Mouse (Mus musculus): Measurements from ENCODE around the gene Cd4. TPM values are rescaled to one million over a fixed set of nuclear protein-coding genes. Genes with fewer than 3 reads are reported as not detected.

Gene Cd4
- polyA plus RNA-seq, 1 experiment from 2014 or later, result not detected

GRCm38 (mm10) chr6:124862406-124863124, 25.5 kb downstream of the Cd4 start:
- H3K4me3 ChIP-seq (ENCODE audit: low read depth, low read length), result 0 out of 2 replicates have a peak overlapping the region, but pooled peaks have one; percentile 54
- DNase-seq (ENCODE audit: low spot score) (no peak), ATAC-seq (replicated peaks; ENCODE audit: low FRiP score) (no peak)
- H3K4me1 ChIP-seq (replicated peaks; ENCODE audit: control insufficient read depth, insufficient read depth, low read length), result peaks cover 4% of the 10 kb centered on the region; the same call in 1 of the 2 replicates
- no peak overlapping the region for H3K9ac ChIP-seq (ENCODE audit: low read depth, low read length)
- H3K27me3 ChIP-seq (replicated peaks; ENCODE audit: control insufficient read depth, insufficient read depth, low read length), result peaks cover 86% of the 10 kb centered on the region
- no peaks in the 10 kb centered on the region for H3K9me3 ChIP-seq (ENCODE audit: control insufficient read depth, low read length)
- H3K4me2 ChIP-seq, result peak overlapping the region; percentile 88
- no peaks in the 10 kb centered on the region for H3K36me3 ChIP-seq (ENCODE audit: control insufficient read depth, insufficient read depth, low read length)
- 11% methylated on average over 8 of the region's 8 CpGs for WGBS
- H3K27ac ChIP-seq (ENCODE audit: low read depth, low read length), result no peak overlapping the region

GRCm38 (mm10) chr6:124861802-124862201, 26.2 kb downstream of the Cd4 start:
- no peaks in the 10 kb centered on the region for H3K36me3 ChIP-seq (ENCODE audit: control insufficient read depth, insufficient read depth, low read length)
- no peak overlapping the region for H3K9ac ChIP-seq (ENCODE audit: low read depth, low read length)
- H3K27me3 ChIP-seq (replicated peaks; ENCODE audit: control insufficient read depth, insufficient read depth, low read length), result peaks cover 91% of the 10 kb centered on the region
- no peak overlapping the region for H3K4me2 ChIP-seq
- H3K27ac ChIP-seq (ENCODE audit: low read depth, low read length), result no peak overlapping the region
- ATAC-seq (replicated peaks; ENCODE audit: low FRiP score) (no peak), DNase-seq (ENCODE audit: low spot score) (no peak)
- peaks cover 4% of the 10 kb centered on the region; the same call in 1 of the 2 replicates for H3K4me1 ChIP-seq (replicated peaks; ENCODE audit: control insufficient read depth, insufficient read depth, low read length)
- 27% methylated on average over 3 of the region's 3 CpGs for whole genome bisulfite sequencing
- no peak overlapping the region for H3K4me3 ChIP-seq (ENCODE audit: low read depth, low read length)
- H3K9me3 ChIP-seq (ENCODE audit: control insufficient read depth, low read length), result no peaks in the 10 kb centered on the region

GRCm38 (mm10) chr6:124861266-124861665, 26.8 kb downstream of the Cd4 start:
- Histone ChIP-seq H3K4me3 (ENCODE audit: low read depth, low read length) (no peak overlapping the region), H3K4me1 (replicated peaks; ENCODE audit: control insufficient read depth, insufficient read depth, low read length) (peaks cover 4% of the 10 kb centered on the region; the same call in 1 of the 2 replicates), H3K4me2 (no peak overlapping the region), H3K27ac (ENCODE audit: low read depth, low read length) (no peak overlapping the region), H3K9ac (ENCODE audit: low read depth, low read length) (no peak overlapping the region), H3K27me3 (replicated peaks; ENCODE audit: control insufficient read depth, insufficient read depth, low read length) (peaks cover 95% of the 10 kb centered on the region), H3K9me3 (ENCODE audit: control insufficient read depth, low read length) (no peaks in the 10 kb centered on the region), H3K36me3 (ENCODE audit: control insufficient read depth, insufficient read depth, low read length) (no peaks in the 10 kb centered on the region)
- WGBS, result 76% methylated on average over 19 of the region's 19 CpGs
- no peak for ATAC-seq (replicated peaks; ENCODE audit: low FRiP score)
- no peak for DNase-seq (ENCODE audit: low spot score)

GRCm38 (mm10) chr6:124860511-124860910, 27.5 kb downstream of the Cd4 start:
- H3K9me3 ChIP-seq (ENCODE audit: control insufficient read depth, low read length), result no peaks in the 10 kb centered on the region
- no peak overlapping the region for H3K4me2 ChIP-seq
- no peak for ATAC-seq (replicated peaks; ENCODE audit: low FRiP score)
- DNase-seq (ENCODE audit: low spot score), result no peak
- peaks cover 98% of the 10 kb centered on the region for H3K27me3 ChIP-seq (replicated peaks; ENCODE audit: control insufficient read depth, insufficient read depth, low read length)
- no peak overlapping the region for H3K9ac ChIP-seq (ENCODE audit: low read depth, low read length)
- peaks cover 4% of the 10 kb centered on the region; the same call in 1 of the 2 replicates for H3K4me1 ChIP-seq (replicated peaks; ENCODE audit: control insufficient read depth, insufficient read depth, low read length)
- no peak overlapping the region for H3K27ac ChIP-seq (ENCODE audit: low read depth, low read length)
- no peak overlapping the region for H3K4me3 ChIP-seq (ENCODE audit: low read depth, low read length)
- WGBS, result 77% methylated on average over 9 of the region's 9 CpGs
- H3K36me3 ChIP-seq (ENCODE audit: control insufficient read depth, insufficient read depth, low read length), result no peaks in the 10 kb centered on the region

- Histone ChIP-seq H3K9ac (ENCODE audit: low read depth, low read length) (no peak overlapping the region), H3K27me3 (replicated peaks; ENCODE audit: control insufficient read depth, insufficient read depth, low read length) (peaks cover 94% of the 10 kb centered on the region), H3K4me2 (0 out of 2 replicates have a peak overlapping the region, but pooled peaks have one; percentile 10), H3K27ac (ENCODE audit: low read depth, low read length) (no peak overlapping the region), H3K9me3 (ENCODE audit: control insufficient read depth, low read length) (no peaks in the 10 kb centered on the region), H3K4me1 (replicated peaks; ENCODE audit: control insufficient read depth, insufficient read depth, low read length) (peaks cover 4% of the 10 kb centered on the region), H3K4me3 (ENCODE audit: low read depth, low read length) (no peak overlapping the region), H3K36me3 (ENCODE audit: control insufficient read depth, insufficient read depth, low read length) (no peaks in the 10 kb centered on the region)
- ATAC-seq (replicated peaks; ENCODE audit: low FRiP score) (peak; percentile 27; the same call in 1 of the 2 replicates), DNase-seq (ENCODE audit: low spot score) (peak; percentile 82)
- 10% methylated on average over 12 of the region's 12 CpGs for WGBS
These were observed 28.3 kb downstream of the Cd4 start for GRCm38 (mm10) chr6:124859725-124860124.

GRCm38 (mm10) chr6:124858561-124859318, 29.3 kb downstream of the Cd4 start:
- H3K27ac ChIP-seq (ENCODE audit: low read depth, low read length), result no peak overlapping the region
- DNase-seq (ENCODE audit: low spot score) (no peak), ATAC-seq (replicated peaks; ENCODE audit: low FRiP score) (no peak)
- H3K27me3 ChIP-seq (replicated peaks; ENCODE audit: control insufficient read depth, insufficient read depth, low read length), result peaks cover 86% of the 10 kb centered on the region
- no peaks in the 10 kb centered on the region for H3K36me3 ChIP-seq (ENCODE audit: control insufficient read depth, insufficient read depth, low read length)
- no peak overlapping the region for H3K4me3 ChIP-seq (ENCODE audit: low read depth, low read length)
- WGBS, result 65% methylated on average over 28 of the region's 28 CpGs
- H3K4me1 ChIP-seq (replicated peaks; ENCODE audit: control insufficient read depth, insufficient read depth, low read length), result peaks cover 4% of the 10 kb centered on the region
- no peaks in the 10 kb centered on the region for H3K9me3 ChIP-seq (ENCODE audit: control insufficient read depth, low read length)
- no peak overlapping the region for H3K4me2 ChIP-seq
- H3K9ac ChIP-seq (ENCODE audit: low read depth, low read length), result no peak overlapping the region

- ATAC-seq (replicated peaks; ENCODE audit: low FRiP score), result no peak
- Histone ChIP-seq H3K27me3 (replicated peaks; ENCODE audit: control insufficient read depth, insufficient read depth, low read length) (peaks cover 79% of the 10 kb centered on the region), H3K27ac (ENCODE audit: low read depth, low read length) (no peak overlapping the region), H3K9ac (ENCODE audit: low read depth, low read length) (no peak overlapping the region), H3K4me1 (replicated peaks; ENCODE audit: control insufficient read depth, insufficient read depth, low read length) (no peaks in the 10 kb centered on the region; the same call in 1 of the 2 replicates), H3K4me3 (ENCODE audit: low read depth, low read length) (peak overlapping the region; percentile 57), H3K9me3 (ENCODE audit: control insufficient read depth, low read length) (no peaks in the 10 kb centered on the region), H3K4me2 (peak overlapping the region; percentile 80), H3K36me3 (ENCODE audit: control insufficient read depth, insufficient read depth, low read length) (no peaks in the 10 kb centered on the region)
- no peak for DNase-seq (ENCODE audit: low spot score)
- WGBS, result 30% methylated on average over 26 of the region's 26 CpGs
These were observed 30.0 kb downstream of the Cd4 start for GRCm38 (mm10) chr6:124857840-124858530.

Measured in liver, embryonic 11.5 days (tissue).